Mouse (Mus musculus): ENCODE data around the gene Mief1. TPM values are rescaled to one million over a fixed set of nuclear protein-coding genes. Genes with fewer than 3 reads are reported as not detected.
A peak's percentile ranks its signal among the peaks of the same experiment; 100 is the strongest.

Mief1 gene
- polyA plus RNA-seq, 1 experiment from 2014 or later = 21.1 TPM

DNA sequence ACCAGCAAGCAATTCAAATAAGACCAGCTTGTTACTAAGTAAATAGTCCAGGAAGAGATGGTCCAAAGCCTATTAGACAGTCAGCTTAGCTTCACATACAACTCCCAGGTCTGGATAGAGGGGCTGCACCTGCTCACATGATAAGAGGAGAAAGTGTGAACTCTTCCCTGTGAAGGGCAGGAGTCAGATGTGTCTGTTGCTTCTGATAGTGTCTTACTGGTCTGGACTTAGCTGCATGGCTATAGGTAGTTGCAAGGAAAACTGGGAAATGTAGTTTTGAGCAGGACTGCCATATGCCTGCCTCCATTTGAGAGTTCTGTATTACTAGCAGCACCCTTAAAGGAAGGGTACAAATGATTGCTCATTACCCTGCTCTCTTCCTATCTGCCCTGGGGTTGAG is 20.1 kb upstream of the Mief1 start:
- Histone ChIP-seq H3K27ac (no peak overlapping the region), H3K4me3 (no peak overlapping the region)
- no peak for ATAC-seq (replicated peaks; ENCODE audit: insufficient number of reproducible peaks, insufficient read depth, low FRiP score, low read depth)

DNA sequence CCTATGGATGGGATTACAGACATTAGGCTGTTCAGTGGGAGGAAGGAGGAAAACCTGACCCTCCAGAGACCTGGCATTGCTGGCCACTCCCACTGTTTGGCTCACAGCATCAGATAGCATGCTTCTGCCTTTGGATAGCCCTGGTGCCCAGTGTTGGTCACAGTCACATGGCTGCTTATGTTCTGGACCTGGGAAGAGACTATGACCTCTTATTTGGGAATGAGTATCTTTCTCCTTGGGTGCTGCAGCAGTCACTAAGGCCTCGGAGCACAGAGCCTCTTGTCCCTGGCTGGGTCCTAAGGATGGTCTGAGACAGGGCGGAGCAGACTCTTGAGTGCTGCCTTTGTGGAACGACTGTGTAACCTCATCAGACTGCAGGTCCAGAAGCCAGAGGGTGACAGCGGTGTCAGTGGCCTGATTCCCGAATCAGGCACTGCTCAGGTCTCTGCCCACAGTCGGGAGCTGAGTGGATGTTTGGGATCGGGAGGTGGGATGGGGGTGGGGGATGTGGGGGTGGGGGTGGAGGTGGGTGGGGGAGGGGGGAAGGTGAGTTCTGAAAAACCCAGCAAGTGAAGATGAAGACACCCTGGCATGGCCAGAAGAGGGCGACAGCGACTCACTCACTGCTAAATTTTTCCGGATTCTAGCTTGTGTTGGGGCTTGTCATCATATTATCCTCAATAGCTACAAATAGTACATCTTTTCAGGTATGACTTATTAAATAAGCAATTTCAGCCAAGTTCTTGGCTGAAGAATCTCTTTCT is 17.9 kb upstream of the Mief1 start:
- Histone ChIP-seq H3K4me3 (no peak overlapping the region), H3K27ac (no peak overlapping the region), H3K9me3 (replicated peaks) (no peaks in the 10 kb centered on the region), H3K27me3 (no peaks in the 10 kb centered on the region), H3K36me3 (no peaks in the 10 kb centered on the region), H3K4me2 (no peak overlapping the region), H3K9ac (no peak overlapping the region), H3K4me1 (replicated peaks) (peaks cover 11% of the 10 kb centered on the region)
- no peak for ATAC-seq (replicated peaks; ENCODE audit: insufficient number of reproducible peaks, insufficient read depth, low FRiP score, low read depth)
- WGBS = 17% methylated on average over 10 of the region's 10 CpGs

More for the DNA sequence above, 20.1 kb upstream of the Mief1 start:
- no peaks in the 10 kb centered on the region for H3K36me3 ChIP-seq
- peaks cover 2% of the 10 kb centered on the region; the same call in 1 of the 2 replicates for H3K4me1 ChIP-seq (replicated peaks)
- no peaks in the 10 kb centered on the region for H3K9me3 ChIP-seq (replicated peaks)
- H3K9ac ChIP-seq = no peak overlapping the region
- H3K27me3 ChIP-seq = no peaks in the 10 kb centered on the region
- H3K4me2 ChIP-seq = no peak overlapping the region

DNA sequence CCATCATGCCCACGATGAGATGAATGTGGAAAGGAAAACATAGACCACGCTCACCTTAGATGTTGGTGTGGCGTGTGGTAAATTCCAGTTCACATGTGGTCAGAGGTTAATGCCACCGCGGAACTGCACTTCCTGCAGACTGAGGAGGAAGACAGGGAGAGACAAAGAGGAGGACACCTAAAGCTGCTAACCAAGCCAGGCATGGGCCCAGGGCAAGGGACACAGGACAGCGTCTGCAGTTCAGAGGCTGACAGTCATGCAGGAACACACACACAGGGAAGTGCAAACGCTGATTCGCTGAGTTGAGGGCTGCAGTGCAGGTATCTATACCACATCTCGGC is 17.4 kb upstream of the Mief1 start:
- no peak overlapping the region for H3K4me3 ChIP-seq
- no peak overlapping the region for H3K4me2 ChIP-seq
- H3K4me1 ChIP-seq (replicated peaks) = peaks cover 11% of the 10 kb centered on the region
- H3K9ac ChIP-seq = no peak overlapping the region
- no peaks in the 10 kb centered on the region for H3K36me3 ChIP-seq
- ATAC-seq (replicated peaks; ENCODE audit: insufficient number of reproducible peaks, insufficient read depth, low FRiP score, low read depth) = no peak
- H3K27me3 ChIP-seq = no peaks in the 10 kb centered on the region
- H3K27ac ChIP-seq = no peak overlapping the region
- 59% methylated on average over 9 of the region's 9 CpGs for WGBS
- H3K9me3 ChIP-seq (replicated peaks) = no peaks in the 10 kb centered on the region

DNA sequence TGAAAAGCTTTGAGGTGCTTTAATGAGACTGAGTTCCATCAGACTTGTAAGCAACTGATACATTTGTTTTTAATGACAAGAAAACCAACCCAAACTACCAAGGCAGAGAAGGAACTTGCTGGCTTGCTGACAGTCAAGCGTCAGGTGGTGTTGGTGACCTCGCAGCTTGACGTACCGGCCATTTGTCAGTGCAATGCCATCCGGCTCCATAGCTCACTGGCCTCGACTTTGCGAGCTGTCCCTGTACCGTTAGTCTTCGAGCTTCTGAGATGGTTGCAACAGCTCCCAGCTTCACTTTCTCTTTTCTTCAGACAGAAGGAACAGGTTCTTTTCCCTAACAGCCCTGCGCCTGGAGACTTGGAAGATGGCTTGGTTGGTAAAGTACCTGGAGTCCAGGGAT is 16.3 kb upstream of the Mief1 start:
- Histone ChIP-seq H3K4me3 (no peak overlapping the region), H3K9me3 (replicated peaks) (no peaks in the 10 kb centered on the region), H3K9ac (no peak overlapping the region), H3K27ac (no peak overlapping the region), H3K4me2 (no peak overlapping the region), H3K36me3 (no peaks in the 10 kb centered on the region), H3K4me1 (replicated peaks) (peaks cover 11% of the 10 kb centered on the region), H3K27me3 (no peaks in the 10 kb centered on the region)
- 81% methylated on average over 10 of the region's 10 CpGs for WGBS
- no peak for ATAC-seq (replicated peaks; ENCODE audit: insufficient number of reproducible peaks, insufficient read depth, low FRiP score, low read depth)

DNA sequence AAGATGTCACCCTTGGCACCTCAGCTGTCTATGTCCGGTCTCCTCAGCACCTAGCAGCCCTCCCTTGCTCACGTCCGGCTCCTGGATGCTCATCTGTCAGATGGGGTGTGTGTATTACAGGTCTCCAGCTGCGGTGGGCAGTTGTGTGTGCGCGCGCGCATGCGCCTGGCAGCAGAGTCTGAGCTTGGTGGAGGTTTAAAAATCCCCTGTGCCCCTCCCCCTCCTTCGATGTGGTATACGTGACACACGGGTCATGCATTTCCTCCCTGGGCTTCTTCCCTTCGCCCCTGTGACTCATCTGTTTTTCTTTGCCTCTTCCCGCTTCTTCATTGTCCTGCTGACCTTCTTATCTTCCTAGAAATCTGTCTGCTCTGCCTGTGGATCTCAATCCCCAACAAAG is 14.6 kb upstream of the Mief1 start:
- Histone ChIP-seq H3K4me1 (replicated peaks) (peaks cover 20% of the 10 kb centered on the region), H3K9me3 (replicated peaks) (no peaks in the 10 kb centered on the region), H3K27ac (no peak overlapping the region), H3K9ac (no peak overlapping the region), H3K4me3 (no peak overlapping the region), H3K4me2 (peak overlapping the region; percentile 44), H3K27me3 (no peaks in the 10 kb centered on the region), H3K36me3 (no peaks in the 10 kb centered on the region)
- 25% methylated on average over 14 of the region's 14 CpGs for WGBS
- peak; percentile 53; the same call in 1 of the 2 replicates for ATAC-seq (replicated peaks; ENCODE audit: insufficient number of reproducible peaks, insufficient read depth, low FRiP score, low read depth)

DNA sequence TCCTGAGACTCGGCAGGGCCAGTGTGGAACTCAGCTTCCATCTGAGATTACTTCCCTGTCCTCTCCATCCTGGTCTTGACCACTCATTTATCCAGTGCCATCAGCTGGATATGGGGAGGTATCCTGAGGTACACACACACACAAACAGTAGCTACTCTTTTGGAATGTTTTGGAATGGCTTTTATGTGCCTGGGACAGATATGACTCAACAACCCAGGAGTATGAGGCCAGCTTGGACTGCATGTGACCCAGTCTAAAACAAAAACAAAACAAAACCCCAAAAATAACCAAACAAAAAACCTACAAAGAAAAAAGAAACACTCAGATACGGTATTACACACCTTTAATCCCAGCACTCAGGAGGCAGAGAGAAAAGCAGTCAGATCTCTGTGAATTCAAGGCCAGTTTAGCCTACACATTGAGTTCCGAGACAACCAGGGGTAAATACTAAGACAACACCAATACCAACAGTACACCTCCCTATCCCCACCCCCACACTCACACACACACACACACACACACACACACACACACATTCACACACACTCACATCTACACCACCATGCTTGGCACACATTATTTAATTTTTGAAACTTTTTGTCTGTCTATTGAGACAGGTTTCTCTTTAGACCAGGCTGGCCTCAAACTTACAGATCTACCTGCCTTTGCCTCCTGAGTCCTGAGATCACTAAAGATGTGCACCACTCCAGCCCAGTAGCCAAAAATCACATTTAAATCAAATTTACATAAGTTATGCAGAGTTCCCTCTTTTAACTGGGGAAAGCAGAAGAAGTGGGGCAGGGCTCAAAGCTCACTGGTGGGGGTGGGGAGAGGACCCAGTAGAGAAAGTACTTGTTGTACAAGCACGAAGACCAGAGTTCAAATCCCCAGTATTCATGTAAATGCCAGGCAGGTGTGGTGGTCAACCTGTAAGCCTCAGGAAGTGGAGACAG is 13.8 kb upstream of the Mief1 start:
- WGBS = 53% methylated on average over 4 of the region's 4 CpGs
- Histone ChIP-seq H3K4me3 (no peak overlapping the region), H3K9ac (no peak overlapping the region), H3K36me3 (no peaks in the 10 kb centered on the region), H3K9me3 (replicated peaks) (no peaks in the 10 kb centered on the region), H3K4me2 (peak overlapping the region; percentile 44), H3K4me1 (replicated peaks) (peaks cover 20% of the 10 kb centered on the region), H3K27me3 (no peaks in the 10 kb centered on the region), H3K27ac (no peak overlapping the region)
- ATAC-seq (replicated peaks; ENCODE audit: insufficient number of reproducible peaks, insufficient read depth, low FRiP score, low read depth) = no peak

DNA sequence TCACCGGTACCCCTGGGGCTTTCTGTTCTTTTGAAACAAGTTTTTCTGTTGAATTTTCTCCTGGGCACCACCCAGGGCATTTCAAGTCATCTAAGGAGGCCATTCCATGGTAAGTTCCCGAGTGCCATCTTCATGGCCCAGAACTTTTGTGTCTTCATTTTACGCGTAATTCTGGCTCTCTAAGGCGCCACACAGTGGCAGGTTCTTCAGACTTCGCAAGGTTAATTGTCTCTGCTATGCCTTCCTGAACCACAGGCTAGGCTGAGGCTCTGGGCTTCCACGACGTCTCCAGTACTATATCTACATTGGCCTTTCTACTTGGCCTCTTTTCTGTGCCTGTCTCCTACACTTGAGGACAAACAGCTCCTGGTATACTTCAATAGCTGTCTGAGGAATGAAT is 12.8 kb upstream of the Mief1 start:
- H3K4me2 ChIP-seq = no peak overlapping the region
- no peaks in the 10 kb centered on the region for H3K27me3 ChIP-seq
- no peak overlapping the region for H3K9ac ChIP-seq
- no peak overlapping the region for H3K4me3 ChIP-seq
- 66% methylated on average over 8 of the region's 8 CpGs for WGBS
- no peak overlapping the region for H3K27ac ChIP-seq
- no peaks in the 10 kb centered on the region for H3K9me3 ChIP-seq (replicated peaks)
- H3K36me3 ChIP-seq = no peaks in the 10 kb centered on the region
- peaks cover 20% of the 10 kb centered on the region for H3K4me1 ChIP-seq (replicated peaks)
- no peak for ATAC-seq (replicated peaks; ENCODE audit: insufficient number of reproducible peaks, insufficient read depth, low FRiP score, low read depth)

DNA sequence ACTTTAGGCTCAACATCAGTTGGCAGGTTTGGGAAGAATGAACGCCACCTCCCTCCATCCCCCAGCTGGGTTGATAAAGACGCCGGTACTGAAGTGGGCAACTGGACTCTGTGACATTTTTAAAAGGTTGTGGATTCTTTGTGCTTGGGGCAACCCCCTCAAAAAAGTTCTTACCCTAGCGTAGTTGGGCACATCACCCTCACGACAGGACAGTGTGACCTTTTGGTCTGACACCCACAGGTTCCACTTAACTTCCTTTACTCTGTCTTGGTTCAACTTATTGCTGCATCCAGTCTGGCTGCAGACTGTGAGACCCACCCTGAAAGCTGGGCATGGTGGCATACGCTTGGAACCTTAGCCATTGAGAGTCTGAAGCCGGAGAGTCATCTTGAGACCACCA is 10.1 kb upstream of the Mief1 start:
- ATAC-seq (replicated peaks; ENCODE audit: insufficient number of reproducible peaks, insufficient read depth, low FRiP score, low read depth) = no peak
- no peaks in the 10 kb centered on the region for H3K27me3 ChIP-seq
- WGBS = 57% methylated on average over 7 of the region's 7 CpGs

DNA sequence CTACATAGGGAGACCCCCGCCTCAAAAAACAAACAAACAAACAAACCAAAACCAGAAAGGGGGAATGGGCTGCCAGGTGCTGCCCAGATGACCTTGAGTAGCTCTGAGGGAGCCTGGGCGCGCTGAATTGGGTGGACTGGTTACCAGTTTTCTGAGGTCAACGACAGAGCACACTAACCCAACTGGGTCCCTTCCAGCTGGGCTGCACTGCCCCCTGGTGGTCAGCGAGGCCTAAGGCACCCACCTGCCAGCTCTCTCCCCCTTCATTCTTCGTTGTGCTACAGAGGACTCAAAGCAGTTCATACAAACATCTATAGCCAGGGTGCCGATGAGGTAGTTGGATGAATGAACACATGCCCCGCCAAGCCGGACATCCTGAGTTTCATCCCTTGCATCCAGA is 8.6 kb upstream of the Mief1 start:
- Histone ChIP-seq H3K36me3 (no peaks in the 10 kb centered on the region), H3K4me1 (replicated peaks) (peaks cover 10% of the 10 kb centered on the region; the same call in 1 of the 2 replicates), H3K9ac (no peak overlapping the region), H3K4me2 (no peak overlapping the region), H3K27ac (no peak overlapping the region), H3K4me3 (no peak overlapping the region), H3K27me3 (no peaks in the 10 kb centered on the region), H3K9me3 (replicated peaks) (no peaks in the 10 kb centered on the region)
- 24% methylated on average over 9 of the region's 9 CpGs for WGBS
- peak; percentile 55; the same call in 1 of the 2 replicates for ATAC-seq (replicated peaks; ENCODE audit: insufficient number of reproducible peaks, insufficient read depth, low FRiP score, low read depth)

More for the DNA sequence above, 10.1 kb upstream of the Mief1 start:
- no peak overlapping the region for H3K9ac ChIP-seq
- H3K4me2 ChIP-seq = no peak overlapping the region
- H3K36me3 ChIP-seq = no peaks in the 10 kb centered on the region
- H3K4me1 ChIP-seq (replicated peaks) = peaks cover 18% of the 10 kb centered on the region
- no peaks in the 10 kb centered on the region for H3K9me3 ChIP-seq (replicated peaks)
- 0 out of 2 replicates have a peak overlapping the region, but pooled peaks have one; percentile 29 for H3K27ac ChIP-seq
- no peak overlapping the region for H3K4me3 ChIP-seq

DNA sequence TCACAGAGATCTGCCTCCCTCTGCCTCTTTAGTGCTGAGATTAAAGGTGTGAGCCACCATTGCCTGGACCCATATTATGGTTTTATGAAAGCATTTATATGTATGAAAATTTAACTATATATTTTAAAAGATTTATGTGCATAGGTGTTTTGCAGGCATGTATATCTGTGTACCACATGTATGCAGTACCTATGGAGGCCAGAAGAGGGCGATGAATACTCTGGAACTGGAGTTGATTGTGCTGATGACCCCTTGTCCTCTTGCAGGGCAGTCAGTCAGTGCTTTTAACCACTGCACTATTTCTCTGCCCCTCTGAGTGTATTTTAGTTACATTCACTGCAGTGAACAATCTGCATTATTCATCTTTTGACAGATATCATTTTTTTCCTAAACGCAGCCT is 8.0 kb upstream of the Mief1 start:
- no peaks in the 10 kb centered on the region for H3K36me3 ChIP-seq
- H3K4me1 ChIP-seq (replicated peaks) = peaks cover 10% of the 10 kb centered on the region; the same call in 1 of the 2 replicates
- ATAC-seq (replicated peaks; ENCODE audit: insufficient number of reproducible peaks, insufficient read depth, low FRiP score, low read depth) = no peak
- 44% methylated on average over 2 of the region's 2 CpGs for WGBS
- no peak overlapping the region for H3K4me3 ChIP-seq
- H3K9ac ChIP-seq = no peak overlapping the region
- H3K4me2 ChIP-seq = no peak overlapping the region
- H3K27me3 ChIP-seq = no peaks in the 10 kb centered on the region
- H3K27ac ChIP-seq = no peak overlapping the region
- H3K9me3 ChIP-seq (replicated peaks) = no peaks in the 10 kb centered on the region

DNA sequence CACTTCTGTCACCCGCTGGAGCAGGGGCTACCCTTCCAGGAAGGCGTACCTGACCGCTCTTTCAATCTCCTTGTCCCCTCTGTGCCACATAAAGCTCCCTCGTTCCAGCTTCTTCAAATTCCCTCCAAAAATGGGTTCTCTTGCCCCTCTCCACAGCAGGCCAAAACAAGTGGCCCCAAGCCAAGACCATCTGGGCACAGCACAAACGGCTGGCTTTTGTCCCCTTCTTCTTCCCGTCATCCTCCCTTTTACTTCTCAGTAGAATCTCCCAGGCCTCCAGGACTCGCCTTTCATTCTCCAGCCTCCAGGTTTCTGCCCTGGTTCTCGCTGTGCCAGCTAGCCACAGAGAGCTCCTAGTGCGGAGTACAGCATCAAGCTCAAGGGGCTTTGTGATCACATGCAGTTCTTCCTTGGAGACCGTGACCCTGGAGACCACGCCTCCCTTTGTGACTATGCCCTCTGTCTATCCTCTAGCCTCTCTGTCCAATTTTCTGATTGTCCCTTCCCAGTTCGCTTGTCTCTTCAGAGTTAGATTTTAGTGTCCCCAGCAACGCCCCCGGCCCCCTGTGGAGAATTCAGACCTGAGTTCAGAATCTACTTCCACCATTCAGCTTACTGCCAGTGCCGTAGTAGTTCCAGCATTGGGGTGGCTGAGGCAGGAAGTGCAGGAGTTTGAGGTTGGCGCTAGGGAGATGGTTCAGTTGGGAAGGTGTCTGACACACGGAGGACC is 5.6 kb upstream of the Mief1 start:
- WGBS = 74% methylated on average over 17 of the region's 17 CpGs
- H3K4me1 ChIP-seq (replicated peaks) = peaks cover 9% of the 10 kb centered on the region
- H3K4me3 ChIP-seq = no peak overlapping the region
- H3K27me3 ChIP-seq = no peaks in the 10 kb centered on the region
- H3K36me3 ChIP-seq = no peaks in the 10 kb centered on the region
- no peak overlapping the region for H3K27ac ChIP-seq
- ATAC-seq (replicated peaks; ENCODE audit: insufficient number of reproducible peaks, insufficient read depth, low FRiP score, low read depth) = no peak
- H3K9me3 ChIP-seq (replicated peaks) = no peaks in the 10 kb centered on the region
- H3K4me2 ChIP-seq = no peak overlapping the region
- H3K9ac ChIP-seq = no peak overlapping the region

Measured in heart, embryonic 15.5 days (tissue).